Mouse (Mus musculus): ENCODE data around the gene Hdac4. TPM values are rescaled to one million over a fixed set of nuclear protein-coding genes. Genes with fewer than 3 reads are reported as not detected.

Gene Hdac4
- polyA plus RNA-seq, 1 experiment from 2014 or later, result 3.3 TPM

DNA sequence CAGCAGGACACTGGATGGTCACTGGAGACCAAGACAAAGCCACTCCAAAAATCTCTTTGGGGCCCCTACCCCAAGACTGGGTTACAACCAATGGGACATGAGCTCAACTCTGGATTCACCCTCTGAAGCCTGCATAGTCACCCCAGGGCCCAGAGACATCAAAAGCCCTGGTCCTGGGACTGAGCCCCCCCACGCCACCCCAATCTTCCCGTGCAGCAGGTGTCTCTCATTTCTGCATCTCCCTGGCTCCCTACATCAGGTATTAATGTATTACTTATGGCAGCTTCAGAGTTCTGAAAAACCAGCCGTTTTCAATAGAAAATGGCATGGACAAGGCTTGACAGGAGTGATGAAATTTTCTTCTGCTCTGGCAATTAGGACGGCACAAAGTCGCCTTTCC, 17.9 kb downstream of the Hdac4 start:
- WGBS (ENCODE audit: insufficient replicate concordance), result 77% methylated on average over 5 of the region's 5 CpGs
- Histone ChIP-seq H3K36me3 (replicated peaks) (no peaks in the 10 kb centered on the region), H3K27me3 (no peaks in the 10 kb centered on the region), H3K4me1 (replicated peaks) (peaks cover 48% of the 10 kb centered on the region), H3K4me3 (replicated peaks) (no peak overlapping the region), H3K4me2 (no peak overlapping the region), H3K9me3 (replicated peaks) (no peaks in the 10 kb centered on the region), H3K27ac (replicated peaks) (no peak overlapping the region), H3K9ac (no peak overlapping the region)
- no peak for ATAC-seq (ENCODE audit: insufficient read depth)

DNA sequence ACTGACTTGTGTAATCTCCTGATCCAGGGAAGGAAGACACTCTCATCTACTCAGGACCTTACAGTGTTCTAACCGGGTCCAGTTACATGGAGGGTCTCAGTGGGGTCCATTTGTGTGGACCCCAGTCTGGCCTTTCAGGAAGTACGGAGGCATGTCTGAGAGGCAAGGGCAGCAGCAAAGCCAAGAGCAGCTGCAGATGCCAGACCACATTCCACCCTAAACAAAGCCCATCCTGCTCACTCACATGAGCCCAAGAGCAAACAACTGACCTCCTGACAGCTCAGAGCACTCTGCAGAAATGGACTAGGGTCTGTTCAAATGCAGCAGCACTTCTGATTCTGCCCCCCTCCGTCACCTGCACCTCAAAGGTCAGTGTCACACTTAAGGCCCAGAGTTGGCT, 18.3 kb downstream of the Hdac4 start:
- Histone ChIP-seq H3K4me2 (no peak overlapping the region), H3K27me3 (no peaks in the 10 kb centered on the region), H3K36me3 (replicated peaks) (no peaks in the 10 kb centered on the region), H3K9me3 (replicated peaks) (no peaks in the 10 kb centered on the region), H3K4me3 (replicated peaks) (no peak overlapping the region), H3K4me1 (replicated peaks) (peaks cover 48% of the 10 kb centered on the region), H3K27ac (replicated peaks) (no peak overlapping the region), H3K9ac (no peak overlapping the region)
- 69% methylated on average over 3 of the region's 3 CpGs for WGBS (ENCODE audit: insufficient replicate concordance)
- ATAC-seq (ENCODE audit: insufficient read depth), result no peak

GRCm38 (mm10) chr1:92175266-92175665, 20.2 kb downstream of the Hdac4 start:
- ATAC-seq (ENCODE audit: insufficient read depth), result no peak
- Histone ChIP-seq H3K4me2 (no peak overlapping the region), H3K27ac (replicated peaks) (no peak overlapping the region), H3K9ac (no peak overlapping the region), H3K4me1 (replicated peaks) (peaks cover 35% of the 10 kb centered on the region), H3K9me3 (replicated peaks) (no peaks in the 10 kb centered on the region), H3K4me3 (replicated peaks) (no peak overlapping the region), H3K27me3 (no peaks in the 10 kb centered on the region), H3K36me3 (replicated peaks) (no peaks in the 10 kb centered on the region)
- 72% methylated on average over 6 of the region's 6 CpGs for WGBS (ENCODE audit: insufficient replicate concordance)

DNA sequence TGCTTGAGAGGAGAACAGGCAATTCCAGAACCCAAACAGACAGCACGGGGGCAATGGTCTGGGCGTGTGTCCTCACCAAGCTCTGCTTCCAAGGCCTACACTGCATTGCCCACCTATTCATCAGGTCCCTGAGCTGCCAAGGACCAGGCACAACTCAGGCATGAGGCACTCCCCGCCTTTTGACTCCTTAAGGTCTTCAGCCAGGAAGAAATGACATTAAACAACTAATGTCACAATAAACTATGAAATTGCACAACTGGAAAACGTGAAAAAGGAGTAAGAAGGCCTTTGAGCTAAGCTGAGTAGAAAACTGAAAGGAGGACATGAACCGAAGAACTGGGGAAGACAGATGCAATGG, 20.6 kb downstream of the Hdac4 start:
- WGBS (ENCODE audit: insufficient replicate concordance), result 67% methylated on average over 5 of the region's 5 CpGs
- no peak for ATAC-seq (ENCODE audit: insufficient read depth)

DNA sequence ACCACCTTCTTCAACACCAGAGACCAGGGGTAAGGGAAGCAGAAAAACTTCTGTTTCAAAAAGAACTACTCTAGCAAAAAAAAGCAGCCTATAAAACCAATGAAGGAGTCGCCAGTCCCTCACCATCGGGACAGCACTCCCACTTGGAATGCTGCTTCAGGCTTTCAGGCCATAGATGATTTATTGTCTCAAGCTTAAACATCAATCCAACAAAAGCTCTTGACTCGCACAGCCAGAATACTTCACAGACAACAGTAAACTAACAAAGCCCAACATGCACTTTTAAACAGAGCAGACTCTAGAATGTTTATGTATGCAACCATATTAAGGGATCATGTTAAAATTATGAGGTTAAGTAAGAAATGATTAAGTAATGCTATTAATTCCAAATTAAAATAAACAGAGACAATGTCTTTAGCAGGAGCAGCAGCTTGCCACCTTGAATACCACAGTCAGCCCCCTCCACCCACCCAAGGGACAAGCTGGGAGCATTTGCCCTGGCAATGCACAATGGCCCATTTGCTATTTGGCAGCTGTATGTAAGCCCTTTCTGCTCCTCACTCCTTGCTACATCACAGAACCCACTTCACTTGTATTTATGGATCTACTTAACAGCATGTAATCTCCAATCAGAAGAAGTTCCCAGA, 21.1 kb downstream of the Hdac4 start:
- no peak overlapping the region for H3K4me2 ChIP-seq
- no peaks in the 10 kb centered on the region for H3K9me3 ChIP-seq (replicated peaks)
- H3K27ac ChIP-seq (replicated peaks), result no peak overlapping the region
- H3K4me3 ChIP-seq (replicated peaks), result no peak overlapping the region
- no peak for ATAC-seq (ENCODE audit: insufficient read depth)
- no peak overlapping the region for H3K9ac ChIP-seq
- no peaks in the 10 kb centered on the region for H3K36me3 ChIP-seq (replicated peaks)
- 61% methylated on average over 3 of the region's 3 CpGs for WGBS (ENCODE audit: insufficient replicate concordance)
- peaks cover 31% of the 10 kb centered on the region for H3K4me1 ChIP-seq (replicated peaks)
- no peaks in the 10 kb centered on the region for H3K27me3 ChIP-seq

More for the DNA sequence above, 20.6 kb downstream of the Hdac4 start:
- Histone ChIP-seq H3K4me1 (replicated peaks) (peaks cover 35% of the 10 kb centered on the region), H3K9ac (no peak overlapping the region), H3K4me2 (no peak overlapping the region), H3K36me3 (replicated peaks) (no peaks in the 10 kb centered on the region), H3K9me3 (replicated peaks) (no peaks in the 10 kb centered on the region), H3K27ac (replicated peaks) (no peak overlapping the region), H3K27me3 (no peaks in the 10 kb centered on the region), H3K4me3 (replicated peaks) (no peak overlapping the region)

DNA sequence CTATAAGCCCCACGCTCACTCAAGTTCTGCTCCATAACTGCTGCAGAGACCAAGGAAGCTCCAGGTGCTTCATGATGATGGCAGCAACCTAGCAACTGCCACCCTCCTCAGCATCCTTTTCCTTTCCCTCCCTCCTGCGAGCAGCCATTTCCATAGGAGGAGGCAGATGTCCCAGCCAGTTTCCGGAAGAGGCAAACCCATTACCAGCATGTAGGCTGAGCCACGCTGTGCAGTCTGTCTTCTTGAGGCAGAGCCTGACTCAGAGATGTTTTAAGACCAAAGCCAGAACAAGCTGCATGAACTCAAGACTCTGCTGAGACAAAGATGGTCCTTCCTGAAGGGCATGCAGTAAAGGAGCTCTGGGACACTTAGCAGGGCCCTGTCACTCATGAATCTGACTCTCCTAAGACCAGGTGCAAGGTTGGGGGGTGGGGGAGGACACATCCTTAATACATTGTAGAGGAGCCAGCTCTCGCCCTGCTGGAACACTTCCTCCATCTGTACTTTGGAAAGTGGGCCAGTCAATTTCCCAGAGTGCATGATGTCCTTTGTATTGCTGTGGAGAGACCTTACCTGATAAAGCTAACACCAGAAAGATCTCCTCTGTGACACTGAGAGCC, 24.8 kb downstream of the Hdac4 start:
- no peak for ATAC-seq (ENCODE audit: insufficient read depth)
- no peak overlapping the region for H3K4me2 ChIP-seq
- WGBS (ENCODE audit: insufficient replicate concordance), result 75% methylated on average over 5 of the region's 5 CpGs

DNA sequence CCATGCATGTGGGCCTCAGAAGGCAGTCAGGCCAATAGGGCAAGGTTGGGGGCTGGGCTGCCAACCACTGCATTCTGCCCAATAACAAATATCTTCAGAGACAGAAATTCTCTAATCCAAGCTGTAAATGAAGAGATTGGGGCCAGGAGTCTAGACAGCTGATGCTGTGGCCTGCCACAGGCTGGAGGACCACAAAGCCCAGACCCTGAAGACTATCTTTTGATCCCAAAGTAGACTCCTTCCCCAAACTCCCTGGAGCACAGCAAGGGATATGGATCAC, 25.8 kb downstream of the Hdac4 start:
- Histone ChIP-seq H3K4me2 (no peak overlapping the region), H3K27ac (replicated peaks) (no peak overlapping the region), H3K9ac (no peak overlapping the region), H3K9me3 (replicated peaks) (no peaks in the 10 kb centered on the region), H3K27me3 (no peaks in the 10 kb centered on the region), H3K4me1 (replicated peaks) (peaks cover 2% of the 10 kb centered on the region; the same call in 1 of the 2 replicates), H3K4me3 (replicated peaks) (no peak overlapping the region), H3K36me3 (replicated peaks) (no peaks in the 10 kb centered on the region)
- no peak for ATAC-seq (ENCODE audit: insufficient read depth)

More for the DNA sequence above, 24.8 kb downstream of the Hdac4 start:
- Histone ChIP-seq H3K27ac (replicated peaks) (no peak overlapping the region), H3K9ac (no peak overlapping the region), H3K4me3 (replicated peaks) (no peak overlapping the region), H3K9me3 (replicated peaks) (no peaks in the 10 kb centered on the region), H3K27me3 (no peaks in the 10 kb centered on the region), H3K36me3 (replicated peaks) (no peaks in the 10 kb centered on the region), H3K4me1 (replicated peaks) (peaks cover 8% of the 10 kb centered on the region; the same call in 1 of the 2 replicates)

- H3K27ac ChIP-seq (replicated peaks), result no peak overlapping the region
- ATAC-seq (ENCODE audit: insufficient read depth), result no peak
- H3K9me3 ChIP-seq (replicated peaks), result no peaks in the 10 kb centered on the region
- H3K4me2 ChIP-seq, result no peak overlapping the region
- H3K9ac ChIP-seq, result no peak overlapping the region
- no peaks in the 10 kb centered on the region for H3K27me3 ChIP-seq
- H3K4me3 ChIP-seq (replicated peaks), result no peak overlapping the region
- H3K36me3 ChIP-seq (replicated peaks), result no peaks in the 10 kb centered on the region
- H3K4me1 ChIP-seq (replicated peaks), result no peaks in the 10 kb centered on the region; the same call in 1 of the 2 replicates
- 62% methylated on average over 4 of the region's 4 CpGs for WGBS (ENCODE audit: insufficient replicate concordance)
These were observed 26.4 kb downstream of the Hdac4 start for GRCm38 (mm10) chr1:92168900-92169775.

GRCm38 (mm10) chr1:92163932-92164331, 31.6 kb downstream of the Hdac4 start:
- 83% methylated on average over 1 of the region's 1 CpGs for WGBS (ENCODE audit: insufficient replicate concordance)
- Histone ChIP-seq H3K36me3 (replicated peaks) (no peaks in the 10 kb centered on the region), H3K27me3 (no peaks in the 10 kb centered on the region), H3K27ac (replicated peaks) (no peak overlapping the region), H3K9me3 (replicated peaks) (no peaks in the 10 kb centered on the region), H3K9ac (no peak overlapping the region), H3K4me3 (replicated peaks) (no peak overlapping the region), H3K4me2 (no peak overlapping the region), H3K4me1 (replicated peaks) (peaks cover 4% of the 10 kb centered on the region; the same call in 1 of the 2 replicates)
- no peak for ATAC-seq (ENCODE audit: insufficient read depth)

DNA sequence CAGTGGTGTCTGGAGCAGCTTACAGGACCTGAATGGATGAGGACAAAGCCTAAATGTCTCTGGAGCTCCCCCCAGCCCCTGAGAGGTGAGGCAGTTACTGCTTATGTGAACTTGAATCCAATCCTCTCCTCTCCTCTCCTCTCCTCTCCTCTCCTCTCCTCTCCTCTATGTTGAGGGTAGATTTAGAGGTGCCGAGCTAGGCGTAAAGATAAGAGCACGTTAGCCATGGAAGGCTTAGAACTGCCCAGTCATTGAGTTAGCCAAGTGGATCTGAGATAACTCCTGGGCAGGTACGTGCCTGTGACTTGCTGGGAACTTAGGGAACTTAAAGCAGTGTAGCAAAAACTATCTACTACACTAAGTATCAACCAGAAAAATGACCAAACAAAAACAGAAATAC, 35.7 kb downstream of the Hdac4 start:
- no peak overlapping the region for H3K4me3 ChIP-seq (replicated peaks)
- no peaks in the 10 kb centered on the region for H3K36me3 ChIP-seq (replicated peaks)
- 0 out of 2 replicates have a peak, but pooled peaks have one; percentile 18 for ATAC-seq (ENCODE audit: insufficient read depth)
- H3K27ac ChIP-seq (replicated peaks), result no peak overlapping the region
- H3K27me3 ChIP-seq, result no peaks in the 10 kb centered on the region
- H3K9ac ChIP-seq, result no peak overlapping the region
- no peaks in the 10 kb centered on the region for H3K9me3 ChIP-seq (replicated peaks)
- 0 out of 2 replicates have a peak, but pooled peaks cover 4% of the 10 kb centered on the region for H3K4me1 ChIP-seq (replicated peaks)
- 30% methylated on average over 4 of the region's 4 CpGs for WGBS (ENCODE audit: insufficient replicate concordance)
- no peak overlapping the region for H3K4me2 ChIP-seq

- Histone ChIP-seq H3K4me2 (no peak overlapping the region), H3K36me3 (replicated peaks) (no peaks in the 10 kb centered on the region), H3K27ac (replicated peaks) (no peak overlapping the region), H3K27me3 (no peaks in the 10 kb centered on the region), H3K9ac (no peak overlapping the region), H3K4me1 (replicated peaks) (peaks cover 5% of the 10 kb centered on the region; the same call in 1 of the 2 replicates), H3K9me3 (replicated peaks) (no peaks in the 10 kb centered on the region), H3K4me3 (replicated peaks) (no peak overlapping the region)
- 54% methylated on average over 1 of the region's 1 CpGs for WGBS (ENCODE audit: insufficient replicate concordance)
- ATAC-seq (ENCODE audit: insufficient read depth), result no peak
These were observed 45.3 kb downstream of the Hdac4 start for GRCm38 (mm10) chr1:92150201-92150600.

Data from liver, embryonic 15.5 days (tissue).